Mouse (Mus musculus) thymus, adult 2 months (tissue): ENCODE measurements at regions not wholly inside any gene's neighbourhood (a gene's known extent, or its start where the extent isn't known, plus 50 kb on each side); places are given as distances from the start of the nearest gene placed in this dataset.

ENCODE experiments used
- CTCF ChIP-seq: fragments of 200-500 bp; IDR thresholded peaks from 2 replicates; pipeline ENCODE4 v1.5.1; 2012; ENCODE audit warnings: mild to moderate bottlenecking, control low read depth, low read length, moderate library complexity, borderline replicate concordance; ENCODE audit not compliant: control insufficient read depth, poor library complexity, insufficient read depth; ENCODE audit errors: extremely low read depth
- POLR2A ChIP-seq: fragments of 200-500 bp; IDR thresholded peaks from 2 replicates; pipeline ENCODE4 v1.6.1; 2012; ENCODE audit warnings: mild to moderate bottlenecking, low read length, control low read depth, moderate library complexity; ENCODE audit not compliant: control insufficient read depth, poor library complexity, insufficient read depth; ENCODE audit errors: extremely low read depth

DNA sequence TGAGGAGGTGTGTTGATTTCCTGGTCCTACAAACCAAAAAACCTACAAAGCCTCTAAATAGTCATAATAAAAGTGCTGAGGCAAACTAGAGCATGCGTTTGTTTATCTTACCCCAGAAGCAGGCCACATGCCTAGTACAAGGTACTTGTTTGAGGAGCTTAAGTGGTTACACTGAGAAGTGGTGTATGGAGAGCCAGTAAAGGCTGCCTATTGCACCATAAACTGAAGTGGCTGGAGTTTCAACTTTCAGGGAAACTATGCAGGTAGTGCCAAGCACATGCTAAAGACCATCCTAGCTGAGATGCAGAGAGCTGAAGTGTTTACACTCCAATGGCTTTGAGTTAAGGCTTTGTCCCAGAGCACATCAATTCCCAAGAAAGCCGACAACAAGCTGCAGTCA is 86.5 kb upstream of the Fut8 start:
- TF ChIP-seq POLR2A (no peak), CTCF (no peak)
